Mouse (Mus musculus) bone marrow, adult 2 months (tissue): ENCODE data around the gene Ehbp1.

Source experiments
- CTCF ChIP-seq: fragments of 200-500 bp; IDR thresholded peaks from 2 replicates; pipeline ENCODE4 v1.5.1; 2011; ENCODE audit warnings: low read length, control low read depth; ENCODE audit not compliant: control insufficient read depth, insufficient read depth
- POLR2A ChIP-seq: fragments of 200-500 bp; IDR thresholded peaks from 2 replicates; pipeline ENCODE4 v1.6.1; 2011; ENCODE audit warnings: low read depth, mild to moderate bottlenecking, control low read depth, low read length, borderline replicate concordance; ENCODE audit not compliant: control insufficient read depth

DNA sequence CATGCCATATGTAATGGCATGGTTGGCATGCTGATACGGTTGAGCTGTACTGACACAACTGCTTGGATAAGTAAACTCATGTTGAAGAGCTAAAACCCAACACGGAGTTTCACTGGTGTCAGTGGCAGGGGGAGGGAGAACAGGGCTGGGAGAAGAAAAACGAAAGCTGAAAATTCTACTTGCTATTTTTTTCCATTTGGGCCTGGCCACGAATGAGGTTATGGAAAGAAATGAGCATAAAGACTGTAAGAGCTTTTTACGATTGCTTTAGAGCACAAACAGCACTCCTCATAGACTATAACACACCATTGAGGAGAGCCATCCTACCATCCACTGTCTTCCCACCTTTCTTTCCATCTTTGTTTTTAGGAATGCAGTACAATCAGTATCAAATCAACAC is 106.5 kb downstream of the Ehbp1 start:
- TF ChIP-seq POLR2A (no peak), CTCF (no peak)
